Mouse (Mus musculus): ENCODE measurements around the gene Trem2. TPM values are rescaled to one million over a fixed set of nuclear protein-coding genes. Genes with fewer than 3 reads are reported as not detected.
"Not testable (repeated sequence)": the region's sequence is repeated elsewhere in the genome, so short reads cannot be mapped to it uniquely, and the experiment has no call there.

The Trem2 gene
- polyA plus RNA-seq, 1 experiment from 2014 or later, result 1.2 TPM

GRCm38 (mm10) chr17:48325638-48326037 lies 20.6 kb upstream of the Trem2 start:
- no peaks in the 10 kb centered on the region for H3K9me3 ChIP-seq
- no peaks in the 10 kb centered on the region for H3K36me3 ChIP-seq
- no peak for DNase-seq (ENCODE audit: low spot score)
- WGBS, result 79% methylated on average over 11 of the region's 11 CpGs
- H3K27ac ChIP-seq, result no peak overlapping the region
- H3K4me3 ChIP-seq, result no peak overlapping the region
- no peaks in the 10 kb centered on the region for H3K27me3 ChIP-seq (ENCODE audit: insufficient read depth, poor library complexity, severe bottlenecking)
- no peaks in the 10 kb centered on the region for H3K4me1 ChIP-seq

- H3K4me3 ChIP-seq, result no peak overlapping the region
- no peaks in the 10 kb centered on the region for H3K4me1 ChIP-seq
- no peaks in the 10 kb centered on the region for H3K27me3 ChIP-seq (ENCODE audit: insufficient read depth, poor library complexity, severe bottlenecking)
- WGBS, result 78% methylated on average over 4 of the region's 4 CpGs
- no peaks in the 10 kb centered on the region for H3K36me3 ChIP-seq
- H3K27ac ChIP-seq, result no peak overlapping the region
- H3K9me3 ChIP-seq, result no peaks in the 10 kb centered on the region
- DNase-seq (ENCODE audit: low spot score), result no peak
Measured at GRCm38 (mm10) chr17:48326656-48327055, 19.5 kb upstream of the Trem2 start.

- Histone ChIP-seq H3K27ac (no peak overlapping the region), H3K27me3 (ENCODE audit: insufficient read depth, poor library complexity, severe bottlenecking) (no peaks in the 10 kb centered on the region), H3K36me3 (no peaks in the 10 kb centered on the region), H3K4me1 (no peaks in the 10 kb centered on the region), H3K9me3 (no peaks in the 10 kb centered on the region), H3K4me3 (no peak overlapping the region)
- WGBS, result 87% methylated on average over 2 of the region's 2 CpGs
- DNase-seq (ENCODE audit: low spot score), result no peak
Measured at GRCm38 (mm10) chr17:48332524-48332923, 13.7 kb upstream of the Trem2 start.

- no peak overlapping the region for H3K4me3 ChIP-seq
- 91% methylated on average over 4 of the region's 4 CpGs for whole genome bisulfite sequencing
- H3K27me3 ChIP-seq (ENCODE audit: insufficient read depth, poor library complexity, severe bottlenecking), result no peaks in the 10 kb centered on the region
- H3K36me3 ChIP-seq, result no peaks in the 10 kb centered on the region
- H3K4me1 ChIP-seq, result no peaks in the 10 kb centered on the region
- H3K27ac ChIP-seq, result no peak overlapping the region
- no peaks in the 10 kb centered on the region for H3K9me3 ChIP-seq
- DNase-seq (ENCODE audit: low spot score), result no peak
Measured at GRCm38 (mm10) chr17:48334186-48334585, 12.0 kb upstream of the Trem2 start.

GRCm38 (mm10) chr17:48336857-48337256 lies 9.3 kb upstream of the Trem2 start:
- no peak overlapping the region for H3K4me3 ChIP-seq
- no peaks in the 10 kb centered on the region for H3K9me3 ChIP-seq
- no peaks in the 10 kb centered on the region for H3K27me3 ChIP-seq (ENCODE audit: insufficient read depth, poor library complexity, severe bottlenecking)
- DNase-seq (ENCODE audit: low spot score), result peak; percentile 94
- H3K27ac ChIP-seq, result no peak overlapping the region
- H3K36me3 ChIP-seq, result no peaks in the 10 kb centered on the region
- no peaks in the 10 kb centered on the region for H3K4me1 ChIP-seq
- 2% methylated on average over 6 of the region's 6 CpGs for WGBS

- no peaks in the 10 kb centered on the region for H3K36me3 ChIP-seq
- H3K4me3 ChIP-seq, result no peak overlapping the region
- DNase-seq (ENCODE audit: low spot score), result no peak
- H3K27ac ChIP-seq, result no peak overlapping the region
- no peaks in the 10 kb centered on the region for H3K9me3 ChIP-seq
- H3K27me3 ChIP-seq (ENCODE audit: insufficient read depth, poor library complexity, severe bottlenecking), result no peaks in the 10 kb centered on the region
- WGBS, result 64% methylated on average over 1 of the region's 1 CpGs
- H3K4me1 ChIP-seq, result no peaks in the 10 kb centered on the region
Measured at GRCm38 (mm10) chr17:48340267-48340666, 5.9 kb upstream of the Trem2 start.

- Histone ChIP-seq H3K36me3 (no peaks in the 10 kb centered on the region), H3K27me3 (ENCODE audit: insufficient read depth, poor library complexity, severe bottlenecking) (peaks cover 8% of the 10 kb centered on the region; the same call in 1 of the 2 replicates), H3K27ac (no peak overlapping the region), H3K9me3 (no peaks in the 10 kb centered on the region), H3K4me1 (peaks cover 8% of the 10 kb centered on the region; the same call in 1 of the 2 replicates), H3K4me3 (no peak overlapping the region)
- 63% methylated on average over 3 of the region's 3 CpGs for WGBS
- DNase-seq (ENCODE audit: low spot score), result no peak
Measured at GRCm38 (mm10) chr17:48341947-48342346, 4.3 kb upstream of the Trem2 start.

- Histone ChIP-seq H3K4me1 (peaks cover 8% of the 10 kb centered on the region; the same call in 1 of the 2 replicates), H3K36me3 (no peaks in the 10 kb centered on the region), H3K9me3 (no peaks in the 10 kb centered on the region), H3K27me3 (ENCODE audit: insufficient read depth, poor library complexity, severe bottlenecking) (peaks cover 8% of the 10 kb centered on the region; the same call in 1 of the 2 replicates), H3K4me3 (no peak overlapping the region), H3K27ac (no peak overlapping the region)
- DNase-seq (ENCODE audit: low spot score), result no peak
- WGBS, result 71% methylated on average over 2 of the region's 2 CpGs
Measured at GRCm38 (mm10) chr17:48343065-48343464, 3.1 kb upstream of the Trem2 start.

- Histone ChIP-seq H3K36me3 (no peaks in the 10 kb centered on the region), H3K4me1 (peaks cover 8% of the 10 kb centered on the region; the same call in 1 of the 2 replicates), H3K27ac (no peak overlapping the region), H3K9me3 (no peaks in the 10 kb centered on the region), H3K4me3 (no peak overlapping the region), H3K27me3 (ENCODE audit: insufficient read depth, poor library complexity, severe bottlenecking) (peaks cover 8% of the 10 kb centered on the region; the same call in 1 of the 2 replicates)
- DNase-seq (ENCODE audit: low spot score), result no peak
- WGBS, result 79% methylated on average over 4 of the region's 4 CpGs
Measured at GRCm38 (mm10) chr17:48345824-48346223, 377 bp upstream of the Trem2 start.

GRCm38 (mm10) chr17:48346834-48347233 lies 633 bp downstream of the Trem2 start:
- no peak for DNase-seq (ENCODE audit: low spot score)
- Histone ChIP-seq H3K4me1 (peaks cover 8% of the 10 kb centered on the region; the same call in 1 of the 2 replicates), H3K4me3 (no peak overlapping the region), H3K27ac (no peak overlapping the region), H3K27me3 (ENCODE audit: insufficient read depth, poor library complexity, severe bottlenecking) (peaks cover 8% of the 10 kb centered on the region; the same call in 1 of the 2 replicates), H3K36me3 (no peaks in the 10 kb centered on the region), H3K9me3 (no peaks in the 10 kb centered on the region)
- 53% methylated on average over 4 of the region's 4 CpGs for WGBS

GRCm38 (mm10) chr17:48347287-48347686 lies 1.1 kb downstream of the Trem2 start:
- H3K9me3 ChIP-seq, result no peaks in the 10 kb centered on the region
- no peak overlapping the region for H3K27ac ChIP-seq
- H3K4me1 ChIP-seq, result peaks cover 8% of the 10 kb centered on the region; the same call in 1 of the 2 replicates
- no peaks in the 10 kb centered on the region for H3K36me3 ChIP-seq
- H3K27me3 ChIP-seq (ENCODE audit: insufficient read depth, poor library complexity, severe bottlenecking), result peaks cover 8% of the 10 kb centered on the region; the same call in 1 of the 2 replicates
- DNase-seq (ENCODE audit: low spot score), result no peak
- 73% methylated on average over 2 of the region's 2 CpGs for WGBS
- H3K4me3 ChIP-seq, result no peak overlapping the region

GRCm38 (mm10) chr17:48350681-48351193 lies 4.5 kb downstream of the Trem2 start:
- WGBS, result 74% methylated on average over 5 of the region's 5 CpGs
- peaks cover 8% of the 10 kb centered on the region; the same call in 1 of the 2 replicates for H3K27me3 ChIP-seq (ENCODE audit: insufficient read depth, poor library complexity, severe bottlenecking)
- H3K4me3 ChIP-seq, result no peak overlapping the region
- no peak for DNase-seq (ENCODE audit: low spot score)
- no peak overlapping the region for H3K27ac ChIP-seq
- no peaks in the 10 kb centered on the region for H3K36me3 ChIP-seq
- peaks cover 8% of the 10 kb centered on the region; the same call in 1 of the 2 replicates for H3K4me1 ChIP-seq
- H3K9me3 ChIP-seq, result no peaks in the 10 kb centered on the region

- H3K4me3 ChIP-seq; H3K4me1 ChIP-seq; H3K36me3 ChIP-seq; H3K27ac ChIP-seq; H3K27me3 ChIP-seq (ENCODE audit: insufficient read depth, poor library complexity, severe bottlenecking); DNase-seq (ENCODE audit: low spot score); H3K9me3 ChIP-seq: not testable (repeated sequence)
- WGBS, result 75% methylated on average over 7 of the region's 7 CpGs
Measured at GRCm38 (mm10) chr17:48352976-48353375, 6.8 kb downstream of the Trem2 start.

- no peak overlapping the region for H3K4me3 ChIP-seq
- WGBS, result 81% methylated on average over 3 of the region's 3 CpGs
- no peak overlapping the region for H3K27ac ChIP-seq
- H3K4me1 ChIP-seq, result peaks cover 6% of the 10 kb centered on the region; the same call in 1 of the 2 replicates
- DNase-seq (ENCODE audit: low spot score), result no peak
- no peaks in the 10 kb centered on the region for H3K27me3 ChIP-seq (ENCODE audit: insufficient read depth, poor library complexity, severe bottlenecking)
- no peaks in the 10 kb centered on the region for H3K9me3 ChIP-seq
- no peaks in the 10 kb centered on the region for H3K36me3 ChIP-seq
Measured at GRCm38 (mm10) chr17:48355822-48356221, 9.6 kb downstream of the Trem2 start.
